Mouse (Mus musculus) CH12.LX (cell line): ENCODE results near the gene Tlr13.

Experiments used
- CHD1 ChIP-seq: IDR thresholded peaks from 2 replicates; pipeline ENCODE4 v1.6.1; 2012; ENCODE audit warnings: low read depth, low read length, improper control_type of control experiment, inconsistent platforms
- CHD2 ChIP-seq: IDR thresholded peaks from 2 replicates; pipeline ENCODE4 v1.6.1; 2011; ENCODE audit warnings: low read length, improper control_type of control experiment
- CTCF ChIP-seq, 2 experiments: IDR thresholded peaks in 1 of 2; conservative IDR thresholded peaks in 1 of 2; 2 replicates each; pipeline ENCODE4 v1.5.1; 2011 to 2012; ENCODE audit warnings: low read depth in 2 of 2, low read length in 2 of 2, improper control_type of control experiment in 1 of 2, inconsistent platforms in 1 of 2, mild to moderate bottlenecking in 1 of 2, moderate library complexity in 1 of 2
- GABPA ChIP-seq: IDR thresholded peaks from 2 replicates; pipeline ENCODE4 v1.6.1; 2012; ENCODE audit warnings: low read depth, low read length, improper control_type of control experiment, inconsistent platforms; ENCODE audit not compliant: insufficient replicate concordance
- JUN ChIP-seq: IDR thresholded peaks from 2 replicates; pipeline ENCODE4 v1.6.1; 2011; ENCODE audit warnings: low read depth, mild to moderate bottlenecking, low read length, improper control_type of control experiment, moderate library complexity; ENCODE audit not compliant: insufficient read depth
- KAT2A ChIP-seq: IDR thresholded peaks from 2 replicates; pipeline ENCODE4 v1.6.1; 2012; ENCODE audit warnings: low read length, improper control_type of control experiment, inconsistent platforms; ENCODE audit not compliant: insufficient replicate concordance
- MAX ChIP-seq: IDR thresholded peaks from 2 replicates; pipeline ENCODE4 v1.6.1; 2011; ENCODE audit warnings: low read length, improper control_type of control experiment
- NELFE ChIP-seq: IDR thresholded peaks from 2 replicates; pipeline ENCODE4 v1.6.1; 2011; ENCODE audit warnings: low read depth, low read length, improper control_type of control experiment
- POLR2A ChIP-seq: IDR thresholded peaks from 2 replicates; pipeline ENCODE4 v1.6.1; 2011; ENCODE audit warnings: low read depth, mild to moderate bottlenecking, improper control_type of control experiment, low read length
- RAD21 ChIP-seq: IDR thresholded peaks from 2 replicates; pipeline ENCODE4 v1.6.1; 2011; ENCODE audit warnings: low read depth, mild to moderate bottlenecking, low read length, improper control_type of control experiment, moderate library complexity
- SMC3 ChIP-seq: IDR thresholded peaks from 2 replicates; pipeline ENCODE4 v1.6.1; 2011; ENCODE audit warnings: low read depth, low read length, improper control_type of control experiment
- USF2 ChIP-seq: conservative IDR thresholded peaks from 2 replicates; pipeline ENCODE4 v1.6.1; 2011; ENCODE audit warnings: low read depth, low read length, improper control_type of control experiment
- ZKSCAN1 ChIP-seq: IDR thresholded peaks from 2 replicates; pipeline ENCODE4 v1.6.1; 2012; ENCODE audit warnings: low read depth, inconsistent platforms, low read length, improper control_type of control experiment, borderline replicate concordance

GRCm38 (mm10) chrX:106198904-106199303, 55.9 kb downstream of the Tlr13 start:
- no peak for TF ChIP-seq KAT2A
- no peak for TF ChIP-seq MAX
- TF ChIP-seq CHD2, result no peak
- TF ChIP-seq CTCF (conservative IDR thresholded peaks at IDR 0.05 in 1 of 2, IDR thresholded peaks at IDR 0.05 in 1 of 2; ENCODE audit: low read depth in 2 of 2, low read length in 2 of 2), result peak in 1 of 2 experiments; percentile 29; a peak in 2 of 4 replicates
- no peak for TF ChIP-seq ZKSCAN1
- no peak for TF ChIP-seq SMC3
- TF ChIP-seq POLR2A, result no peak
- TF ChIP-seq CHD1, result no peak
- TF ChIP-seq USF2, result no peak
- TF ChIP-seq NELFE, result no peak
- no peak for TF ChIP-seq JUN
- no peak for TF ChIP-seq GABPA
- TF ChIP-seq RAD21, result no peak
